Mouse (Mus musculus): ENCODE results near the gene Gm49661.

- no peak for TF ChIP-seq CTCF (IDR thresholded peaks at IDR 0.05; ENCODE audit: low read depth, low read length)
- no peak for TF ChIP-seq POLR2A (IDR thresholded peaks at IDR 0.05; ENCODE audit: borderline replicate concordance, low read depth, low read length)
Observed at GRCm38 (mm10) chr8:84973079-84973478, 3.8 kb upstream of the Gm49661 start.

All from bone marrow macrophage, adult 2 months (primary cell).